Mouse (Mus musculus): ENCODE data around the gene Ncs1.

DNA sequence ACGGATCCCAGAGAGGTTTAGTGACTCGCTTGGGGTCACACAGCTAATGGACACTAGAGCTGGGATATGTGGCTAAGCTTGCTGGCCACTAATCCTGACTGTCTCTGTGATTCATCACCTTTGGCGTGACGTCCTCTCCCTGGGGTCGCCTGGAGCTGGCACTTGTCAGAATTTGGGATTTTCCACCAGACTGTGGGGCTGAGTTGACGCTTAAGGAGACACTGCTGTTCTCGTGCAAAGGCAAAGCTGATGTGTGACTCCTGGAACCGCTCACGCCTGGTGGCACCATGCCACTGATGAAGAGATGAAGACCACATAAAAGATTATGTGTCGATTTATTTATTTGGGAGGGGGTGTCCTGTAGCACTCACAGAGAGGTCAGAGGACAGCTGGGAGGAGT is 54.4 kb downstream of the Ncs1 start:
- TF ChIP-seq CTCF (IDR thresholded peaks at IDR 0.05; ENCODE audit: insufficient read depth, low read depth, low read length) = no peak
- TF ChIP-seq POLR2A (IDR thresholded peaks at IDR 0.05; ENCODE audit: insufficient read depth, low read depth, low read length) = no peak
